Mouse (Mus musculus): ENCODE measurements around the gene Eogt.

Eogt gene

GRCm38 (mm10) chr6:97104264-97104852, 44.6 kb downstream of the Eogt start:
- peak in 1 of 2 experiments; percentile 12 for DNase-seq

- no peak for DNase-seq
Observed at GRCm38 (mm10) chr6:97101958-97102702, 46.9 kb downstream of the Eogt start.

GRCm38 (mm10) chr6:97101190-97101957, 47.6 kb downstream of the Eogt start:
- no peak for DNase-seq

GRCm38 (mm10) chr6:97082336-97082735, 66.6 kb downstream of the Eogt start:
- DNase-seq: no peak

- no peak for DNase-seq
Observed at GRCm38 (mm10) chr6:97080016-97080415, 69.0 kb downstream of the Eogt start.

GRCm38 (mm10) chr6:97060074-97060681, 88.8 kb downstream of the Eogt start, which contains the start of gene Fam19a4:
TSS of gene Fam19a4 (minus strand) at chr6:97060413.
- DNase-seq: peak; percentile 40 to 47
